Mouse (Mus musculus) CH12.LX (cell line): Measurements from ENCODE around the gene Car5b. TPM values are rescaled to one million over a fixed set of nuclear protein-coding genes. Genes with fewer than 3 reads are reported as not detected.

Experiments used
- DNase-seq: peaks from one replicate; pipeline ENCODE4 v3.0.0-alpha.2; 2013; ENCODE audit errors: extremely low read depth
- H3K27ac ChIP-seq: 2 replicates; pipeline ENCODE4 v1.5.1; 2012; ENCODE audit warnings: low read depth, mild to moderate bottlenecking, control low read depth, moderate library complexity; ENCODE audit not compliant: insufficient read depth
- H3K27me3 ChIP-seq: replicated peaks from 2 replicates; pipeline ENCODE3; 2012; ENCODE audit warnings: inconsistent platforms
- H3K36me3 ChIP-seq, 2 experiments: replicated peaks in 1 of 2; 2 replicates each; pipeline versions ENCODE3 to v1.6.1; 2012; ENCODE audit warnings: inconsistent platforms in 1 of 2, low read length in 1 of 2, mild to moderate bottlenecking in 1 of 2, mixed read lengths in 1 of 2, moderate library complexity in 1 of 2; ENCODE audit not compliant: control insufficient read depth in 1 of 2, insufficient read depth in 1 of 2
- H3K4me1 ChIP-seq, 2 experiments: 2 replicates each; pipeline ENCODE4 v1.6.1; 2012; ENCODE audit warnings: inconsistent platforms in 1 of 2, moderate library complexity in 1 of 2; ENCODE audit not compliant: insufficient read depth in 2 of 2, control insufficient read depth in 1 of 2
- H3K4me2 ChIP-seq: 2 replicates; pipeline ENCODE4 v1.6.1; 2012; ENCODE audit warnings: low read depth, mild to moderate bottlenecking, control low read depth; ENCODE audit not compliant: poor library complexity, insufficient read depth, severe bottlenecking
- H3K4me3 ChIP-seq, 3 experiments: fragments of 150-350 bp in 1 of 3; sonication (generic) in 1 of 3; replicated peaks in 1 of 3; 2 replicates each; pipeline versions ENCODE3 to v1.5.1; 2011 to 2012; ENCODE audit warnings: low read depth in 2 of 3, low read length in 2 of 3, mild to moderate bottlenecking in 2 of 3, moderate library complexity in 2 of 3, control low read depth in 1 of 3, improper control_type of control experiment in 1 of 3, inconsistent platforms in 1 of 3, mixed read lengths in 1 of 3; ENCODE audit not compliant: poor library complexity in 1 of 3
- H3K79me2 ChIP-seq: replicated peaks from 2 replicates; pipeline ENCODE4 v1.6.1; 2012; ENCODE audit warnings: mild to moderate bottlenecking, moderate library complexity; ENCODE audit not compliant: control insufficient read depth, poor library complexity, insufficient read depth, severe bottlenecking; ENCODE audit errors: extremely low read depth
- H3K9ac ChIP-seq: 2 replicates; pipeline ENCODE4 v1.6.1; 2012; ENCODE audit warnings: low read depth, mild to moderate bottlenecking, control low read depth, moderate library complexity; ENCODE audit not compliant: insufficient read depth
- H3K9me3 ChIP-seq: replicated peaks from 2 replicates; pipeline ENCODE3; 2012; ENCODE audit warnings: low read length, inconsistent platforms, mixed read lengths
- BHLHE40 ChIP-seq: IDR thresholded peaks from 2 replicates; pipeline ENCODE4 v1.6.1; 2011; ENCODE audit warnings: mild to moderate bottlenecking, low read depth, low read length, improper control_type of control experiment
- CHD1 ChIP-seq: IDR thresholded peaks from 2 replicates; pipeline ENCODE4 v1.6.1; 2012; ENCODE audit warnings: low read depth, low read length, improper control_type of control experiment, inconsistent platforms
- CTCF ChIP-seq, 2 experiments: IDR thresholded peaks in 1 of 2; conservative IDR thresholded peaks in 1 of 2; 2 replicates each; pipeline ENCODE4 v1.5.1; 2011 to 2012; ENCODE audit warnings: low read depth in 2 of 2, low read length in 2 of 2, improper control_type of control experiment in 1 of 2, inconsistent platforms in 1 of 2, mild to moderate bottlenecking in 1 of 2, moderate library complexity in 1 of 2
- E2F4 ChIP-seq: IDR thresholded peaks from 2 replicates; pipeline ENCODE4 v1.6.1; 2011; ENCODE audit warnings: low read depth, low read length, improper control_type of control experiment; ENCODE audit not compliant: insufficient replicate concordance
- ETS1 ChIP-seq: conservative IDR thresholded peaks from 2 replicates; pipeline ENCODE4 v1.6.1; 2012; ENCODE audit warnings: low read depth, mild to moderate bottlenecking, inconsistent platforms, low read length, improper control_type of control experiment, moderate library complexity
- GABPA ChIP-seq: IDR thresholded peaks from 2 replicates; pipeline ENCODE4 v1.6.1; 2012; ENCODE audit warnings: low read depth, low read length, improper control_type of control experiment, inconsistent platforms; ENCODE audit not compliant: insufficient replicate concordance
- HCFC1 ChIP-seq: IDR thresholded peaks from 2 replicates; pipeline ENCODE4 v1.6.1; 2012; ENCODE audit warnings: low read depth, mild to moderate bottlenecking, inconsistent platforms, low read length, improper control_type of control experiment
- IRF4 ChIP-seq: IDR thresholded peaks from 2 replicates; pipeline ENCODE4 v1.6.1; 2014; ENCODE audit warnings: low read depth, mild to moderate bottlenecking, inconsistent platforms, low read length, improper control_type of control experiment
- JUN ChIP-seq: IDR thresholded peaks from 2 replicates; pipeline ENCODE4 v1.6.1; 2011; ENCODE audit warnings: low read depth, mild to moderate bottlenecking, low read length, improper control_type of control experiment, moderate library complexity; ENCODE audit not compliant: insufficient read depth
- JUND ChIP-seq: conservative IDR thresholded peaks from 2 replicates; pipeline ENCODE4 v1.6.1; 2011; ENCODE audit warnings: low read depth, low read length, improper control_type of control experiment
- KAT2A ChIP-seq: IDR thresholded peaks from 2 replicates; pipeline ENCODE4 v1.6.1; 2012; ENCODE audit warnings: low read length, improper control_type of control experiment, inconsistent platforms; ENCODE audit not compliant: insufficient replicate concordance
- MAFK ChIP-seq: IDR thresholded peaks from 2 replicates; pipeline ENCODE4 v1.6.1; 2011; ENCODE audit warnings: low read length, improper control_type of control experiment; ENCODE audit not compliant: insufficient replicate concordance
- MEF2A ChIP-seq: IDR thresholded peaks from 2 replicates; pipeline ENCODE4 v1.6.1; 2014; ENCODE audit warnings: low read depth, mild to moderate bottlenecking, inconsistent platforms, low read length, improper control_type of control experiment, borderline replicate concordance
- MXI1 ChIP-seq: IDR thresholded peaks from 2 replicates; pipeline ENCODE4 v1.6.1; 2011; ENCODE audit warnings: mild to moderate bottlenecking, low read depth, low read length, improper control_type of control experiment
- NELFE ChIP-seq: IDR thresholded peaks from 2 replicates; pipeline ENCODE4 v1.6.1; 2011; ENCODE audit warnings: low read depth, low read length, improper control_type of control experiment
- NRF1 ChIP-seq: IDR thresholded peaks from 2 replicates; pipeline ENCODE4 v1.6.1; 2014; ENCODE audit warnings: low read depth, mild to moderate bottlenecking, inconsistent platforms, low read length, improper control_type of control experiment, moderate library complexity
- PAX5 ChIP-seq: IDR thresholded peaks from 2 replicates; pipeline ENCODE4 v1.6.1; 2012; ENCODE audit warnings: low read length, inconsistent platforms, mixed read lengths
- POLR2A ChIP-seq: IDR thresholded peaks from 2 replicates; pipeline ENCODE4 v1.6.1; 2011; ENCODE audit warnings: low read depth, mild to moderate bottlenecking, improper control_type of control experiment, low read length
- POLR2AphosphoS2 ChIP-seq: IDR thresholded peaks from 2 replicates; pipeline ENCODE4 v1.6.1; 2011; ENCODE audit warnings: low read depth, low read length, improper control_type of control experiment
- SIN3A ChIP-seq: IDR thresholded peaks from 2 replicates; pipeline ENCODE4 v1.6.1; 2012; ENCODE audit warnings: low read length, improper control_type of control experiment, inconsistent platforms
- SMC3 ChIP-seq: IDR thresholded peaks from 2 replicates; pipeline ENCODE4 v1.6.1; 2011; ENCODE audit warnings: low read depth, low read length, improper control_type of control experiment
- TBP ChIP-seq: conservative IDR thresholded peaks from 2 replicates; pipeline ENCODE4 v1.6.1; 2011; ENCODE audit warnings: low read depth, low read length, improper control_type of control experiment
- TCF12 ChIP-seq: IDR thresholded peaks from 2 replicates; pipeline ENCODE4 v1.6.1; 2014; ENCODE audit warnings: low read depth, mild to moderate bottlenecking, inconsistent platforms, low read length, improper control_type of control experiment
- UBTF ChIP-seq: IDR thresholded peaks from 2 replicates; pipeline ENCODE4 v1.6.1; 2012; ENCODE audit warnings: low read depth, mild to moderate bottlenecking, inconsistent platforms, low read length, improper control_type of control experiment, moderate library complexity
- USF1 ChIP-seq: IDR thresholded peaks from 2 replicates; pipeline ENCODE4 v1.6.1; 2014; ENCODE audit warnings: low read depth, mild to moderate bottlenecking, inconsistent platforms, low read length, improper control_type of control experiment
- USF2 ChIP-seq: conservative IDR thresholded peaks from 2 replicates; pipeline ENCODE4 v1.6.1; 2011; ENCODE audit warnings: low read depth, low read length, improper control_type of control experiment
- ZC3H11A ChIP-seq: IDR thresholded peaks from 2 replicates; pipeline ENCODE4 v1.6.1; 2012; ENCODE audit warnings: low read depth, mild to moderate bottlenecking, inconsistent platforms, low read length, improper control_type of control experiment
- ZKSCAN1 ChIP-seq: IDR thresholded peaks from 2 replicates; pipeline ENCODE4 v1.6.1; 2012; ENCODE audit warnings: low read depth, inconsistent platforms, low read length, improper control_type of control experiment, borderline replicate concordance
- ZNF384 ChIP-seq: IDR thresholded peaks from 2 replicates; pipeline ENCODE4 v1.6.1; 2012; ENCODE audit warnings: low read depth, low read length, improper control_type of control experiment, inconsistent platforms
- dilution Hi-C: fragments of 300-500 bp; cut with MboI; formaldehyde crosslinking; loops from 2 replicates; pipeline ENCODE4 v1.14.3; 2020; ENCODE audit warnings: low sequenced_read_pairs; ENCODE audit not compliant: extremely low pct_unique_long_range_greater_than_20kb, extremely low pct_ligation_motif_present
- in situ Hi-C: fragments of 300-500 bp; cut with MboI; formaldehyde crosslinking; loops from 3 replicates; pipeline ENCODE4 v1.14.3; 2019; ENCODE audit warnings: low sequenced_read_pairs, low pct_ligation_motif_present, low pct_unique_long_range_greater_than_20kb, mixed read lengths
- polyA plus RNA-seq: library from polyadenylated mRNA; unstranded; fragments of >175 nt; gene quantifications from 2 replicates; pipeline ENCODE4 v1.2.1, GENCODE M21; 2012; ENCODE audit warnings: low read depth; ENCODE audit not compliant: insufficient read length
- total RNA-seq, 2 experiments: library from RNA; depleted of rRNA; stranded (reverse); fragments of 300-350 nt in 1 of 2; fragments of >200 nt in 1 of 2; gene quantifications; 2 replicates each; pipeline ENCODE4 v1.2.3; 2012 to 2014

The Car5b gene
- total RNA-seq (2012; rRNA removed) (0.13 and 0.17 TPM in 2 replicates), total RNA-seq (2014; rRNA removed) (not detected in 2 replicates), polyA plus RNA-seq (0.12 TPM in 1 of 2 replicates, not detected in the other)

- Histone ChIP-seq H3K36me3 (no peaks in the 10 kb centered on the region), H3K79me2 (no peaks in the 10 kb centered on the region), H3K9ac (no peak within 1 kb of the TSS), H3K27ac (no peak within 1 kb of the TSS), H3K27me3 (no peaks in the 10 kb centered on the region), H3K4me3 (peak within 1 kb of the TSS in 1 of 3 experiments; percentile 10), H3K9me3 (no peaks in the 10 kb centered on the region), H3K4me1 (no peaks in the 10 kb centered on the region), H3K4me2 (no peak within 1 kb of the TSS)
- in situ Hi-C loops (no loop called here), dilution Hi-C loops (no loop called here)
- TF ChIP-seq ZC3H11A (no peak), ZNF384 (no peak), E2F4 (no peak), TCF12 (no peak), POLR2AphosphoS2 (no peak), MEF2A (no peak), BHLHE40 (no peak), TBP (no peak)
- DNase-seq: peak; percentile 17
These were observed at the start of gene Car5b for GRCm38 (mm10) chrX:164027607-164028289. Gene Car5b, minus strand, starts transcription at chrX:164027997.

GRCm38 (mm10) chrX:164076040-164076775 lies 48.4 kb upstream of the Car5b start, which contains the start of gene Siah1b:
Gene Siah1b, minus strand, starts transcription at chrX:164076493.
- Histone ChIP-seq H3K27ac (peak within 1 kb of the TSS; percentile 77; the same call in 1 of the 2 replicates), H3K27me3 (no peaks in the 10 kb centered on the region), H3K4me1 (no peaks in the 10 kb centered on the region), H3K4me2 (peak within 1 kb of the TSS; percentile 87), H3K79me2 (peaks cover 18% of the 10 kb centered on the region), H3K9ac (peak within 1 kb of the TSS; percentile 88), H3K4me3 (peak within 1 kb of the TSS; percentile 71 to 80 (median 75)), H3K36me3 (peaks cover 14 to 20% of the 10 kb centered on the region in 2 experiments), H3K9me3 (no peaks in the 10 kb centered on the region)
- peak; percentile 90 for DNase-seq
- in situ Hi-C loops (no loop called here), dilution Hi-C loops (no loop called here)
- TF ChIP-seq POLR2A (peak; percentile 65), TCF12 (peak; percentile 48; the same call in 1 of the 2 replicates), GABPA (no peak), SIN3A (peak; percentile 82), IRF4 (no peak), ZKSCAN1 (no peak), NRF1 (no peak), PAX5 (no peak), CTCF (conservative IDR thresholded peaks at IDR 0.05 in 1 of 2, IDR thresholded peaks at IDR 0.05 in 1 of 2; ENCODE audit: low read depth in 2 of 2, low read length in 2 of 2) (no peak), MEF2A (no peak), USF1 (no peak), POLR2AphosphoS2 (no peak), NELFE (peak; percentile 47), ZC3H11A (no peak), USF2 (no peak), SMC3 (no peak), KAT2A (0 out of 2 replicates have a peak, but pooled peaks have one; percentile 58), ETS1 (no peak), BHLHE40 (peak; percentile 22; the same call in 1 of the 2 replicates), HCFC1 (peak; percentile 76), CHD1 (no peak), MAFK (no peak), MXI1 (peak; percentile 81; the same call in 1 of the 2 replicates), JUN (no peak), JUND (no peak), UBTF (no peak), E2F4 (0 out of 2 replicates have a peak, but pooled peaks have one; percentile 67)
